Comparison of ENCODE assay signal across 24 mouse cellular contexts in genomic region chr6:147064226-147064943, GRCm38 (mm10). TPM values are rescaled to one million over a fixed set of nuclear protein-coding genes. Genes with fewer than 3 reads are reported as not detected.
DNase-seq lines count a peak whose midpoint lies in the region; ATAC-seq and TF ChIP-seq lines count a peak whose summit lies in the region.
"Had no signal": no experiment of that assay in that cellular context is flagged by ENCODE, and none has a peak within 500 bp of the region (broad histone marks: within the 10 kb centered on the region; RNA-seq: fewer than 3 reads in every experiment).

No protein-coding gene starts in this region.

- TF ChIP-seq POLR2A in small intestine, adult 2 months (IDR thresholded peaks at IDR 0.05; ENCODE audit: low read depth, low read length), result no peak

- no peaks in the 10 kb centered on the region for H3K9me3 ChIP-seq in kidney, embryonic 14.5 days (ENCODE audit: control insufficient read depth, low read length)
- no peaks in the 10 kb centered on the region for H3K9me3 ChIP-seq in lung, embryonic 16.5 days (ENCODE audit: control insufficient read depth, low read length)
- H3K9me3 ChIP-seq: hindbrain, embryonic 10.5 days; kidney, embryonic 15.5 days; midbrain, embryonic 12.5 days had no signal

- H3K27ac ChIP-seq in kidney, embryonic 14.5 days (ENCODE audit: low read depth, low read length), result no peak overlapping the region
- no peak overlapping the region for H3K27ac ChIP-seq in lung, embryonic 16.5 days (ENCODE audit: low read length)
- H3K27ac ChIP-seq in small intestine, adult 2 months (ENCODE audit: insufficient read depth, low read depth, low read length), result peak overlapping the region; percentile 83
- H3K27ac ChIP-seq: hindbrain, embryonic 10.5 days; kidney, embryonic 15.5 days; midbrain, embryonic 12.5 days had no signal

- H3K27me3 ChIP-seq in kidney, embryonic 14.5 days (ENCODE audit: control insufficient read depth, insufficient read depth, low read length), result no peaks in the 10 kb centered on the region
- no peaks in the 10 kb centered on the region for H3K27me3 ChIP-seq in lung, embryonic 16.5 days (ENCODE audit: control insufficient read depth, insufficient read depth, low read depth, low read length)
- no peaks in the 10 kb centered on the region for H3K27me3 ChIP-seq in small intestine, adult 2 months (ENCODE audit: control insufficient read depth, insufficient read depth, low read length)
- H3K27me3 ChIP-seq: kidney, embryonic 15.5 days; midbrain, embryonic 12.5 days had no signal

- DNase-seq in adrenal gland, adult 2 months, result peak; percentile 42
- DNase-seq in adrenal gland, postnatal 25 days, result no peak
- DNase-seq in kidney, adult 11 months, result peak; percentile 21
- no peak for DNase-seq in lung, postnatal 4 days
- DNase-seq in right cerebral cortex, postnatal 4 days, result no peak
- DNase-seq: cerebellum, adult 18-20 months; cerebellum, postnatal 14 days; forebrain, postnatal 0 days; layer of hippocampus, postnatal 36 days; lung, adult 18-20 months; lung, postnatal 14 days; right cerebral cortex, postnatal 14 days; thymus, postnatal 14 days had no signal

- TF ChIP-seq CTCF in small intestine, adult 2 months (IDR thresholded peaks at IDR 0.05; ENCODE audit: extremely low read depth, insufficient read length, insufficient replicate concordance, low read depth, low read length), result no peak

- ATAC-seq in kidney, embryonic 14.5 days (ENCODE audit: low FRiP score, low TSS enrichment), result no peak
- 0 out of 2 replicates have a peak, but pooled peaks have one; percentile 17 for ATAC-seq in lung, embryonic 16.5 days (ENCODE audit: low read depth)
- ATAC-seq: forebrain, postnatal 0 days; hindbrain, embryonic 16.5 days had no signal

- H3K4me3 ChIP-seq in kidney, embryonic 14.5 days (ENCODE audit: low read length), result no peak overlapping the region
- H3K4me3 ChIP-seq in lung, embryonic 16.5 days (ENCODE audit: low read length), result no peak overlapping the region
- peak overlapping the region; percentile 5; the same call in 1 of the 2 replicates for H3K4me3 ChIP-seq in small intestine, adult 2 months (ENCODE audit: low read depth, low read length)
- H3K4me3 ChIP-seq: hindbrain, embryonic 10.5 days; kidney, embryonic 15.5 days; midbrain, embryonic 12.5 days had no signal

- 60% methylated on average over 10 of the region's 10 CpGs for WGBS in kidney, embryonic 14.5 days
- WGBS in lung, embryonic 16.5 days, result 82% methylated on average over 10 of the region's 10 CpGs
- WGBS in small intestine, adult 2 months, result 33% methylated on average over 10 of the region's 10 CpGs

- H3K9ac ChIP-seq in kidney, embryonic 14.5 days (ENCODE audit: low read depth, low read length), result no peak overlapping the region
- H3K9ac ChIP-seq in lung, embryonic 16.5 days (ENCODE audit: low read length), result no peak overlapping the region
- H3K9ac ChIP-seq: forebrain, postnatal 0 days; kidney, embryonic 15.5 days; midbrain, embryonic 12.5 days had no signal

- H3K4me2 ChIP-seq in kidney, embryonic 14.5 days (replicated peaks; ENCODE audit: low read depth, low read length), result no peak overlapping the region
- H3K4me2 ChIP-seq in lung, embryonic 16.5 days (ENCODE audit: low read depth, low read length), result no peak overlapping the region
- H3K4me2 ChIP-seq: kidney, embryonic 15.5 days; liver, embryonic 11.5 days; midbrain, embryonic 12.5 days had no signal

- peaks cover 68% of the 10 kb centered on the region for H3K36me3 ChIP-seq in kidney, embryonic 14.5 days (ENCODE audit: control insufficient read depth, insufficient read depth, low read length)
- H3K36me3 ChIP-seq in lung, embryonic 16.5 days (ENCODE audit: control insufficient read depth, insufficient read depth, low read length), result peaks cover 11% of the 10 kb centered on the region
- H3K36me3 ChIP-seq in small intestine, adult 2 months (ENCODE audit: control insufficient read depth, insufficient read depth, low read length), result peaks cover 24% of the 10 kb centered on the region

- no peaks in the 10 kb centered on the region for H3K4me1 ChIP-seq in kidney, embryonic 14.5 days (ENCODE audit: control insufficient read depth, insufficient read depth, low read length)
- no peaks in the 10 kb centered on the region for H3K4me1 ChIP-seq in lung, embryonic 16.5 days (replicated peaks; ENCODE audit: control insufficient read depth, insufficient read depth, low read length)
- peaks cover 24% of the 10 kb centered on the region for H3K4me1 ChIP-seq in small intestine, adult 2 months (ENCODE audit: control insufficient read depth, insufficient read depth, insufficient read length, low read length)
- H3K4me1 ChIP-seq: kidney, embryonic 15.5 days; midbrain, embryonic 12.5 days had no signal

RNA-seq across cellular contexts. Expression of gene Mrps35, which starts 21.8 kb away (rescaled TPM):
- 100 to 1,000 TPM in 1 of 2 experiments, 10 to 100 TPM in 1; 62.7 to 106 TPM for total RNA-seq in adrenal gland, adult 2 months (2021)
- 5.9 and 6.7 TPM in 2 replicates for polyA plus RNA-seq in adrenal gland, adult 2 months (2012; rRNA removed)
- total RNA-seq in adrenal gland, postnatal 25 days (2021), result 69.6 and 98.0 TPM in 2 replicates
- 135 and 153 TPM in 2 replicates for polyA plus RNA-seq in kidney, embryonic 14.5 days (2014; fragmentation: Nextera tagmentation; extraction: Ambion mirVana)
- 95.7 and 101 TPM in 2 replicates for polyA plus RNA-seq in lung, embryonic 16.5 days (2015; fragmentation: Nextera tagmentation; extraction: Ambion mirVana)
- polyA plus RNA-seq in small intestine, adult 2 months (2012; rRNA removed), result 3.8 and 7.7 TPM in 2 replicates

RNA-seq across cellular contexts. Expression of gene Mansc4, which starts 22.4 kb away (rescaled TPM):
- total RNA-seq in adrenal gland, adult 2 months (2021), result not detected
- polyA plus RNA-seq in adrenal gland, adult 2 months (2012; rRNA removed), result 0.52 and 0.54 TPM in 2 replicates
- not detected in 2 replicates for total RNA-seq in adrenal gland, postnatal 25 days (2021)
- 4.7 and 6.1 TPM in 2 replicates for polyA plus RNA-seq in kidney, embryonic 14.5 days (2014; fragmentation: Nextera tagmentation; extraction: Ambion mirVana)
- polyA plus RNA-seq in lung, embryonic 16.5 days (2015; fragmentation: Nextera tagmentation; extraction: Ambion mirVana), result 7.5 and 8.2 TPM in 2 replicates
- polyA plus RNA-seq in small intestine, adult 2 months (2012; rRNA removed), result 0.24 TPM in 1 of 2 replicates, not detected in the other
- total RNA-seq: gastrocnemius, postnatal 36 days; megakaryocyte, adult 5-6 weeks; neutrophil, adult 5-6 weeks had no signal

RNA-seq across cellular contexts. Expression of gene Klhl42, which starts 26.8 kb away (rescaled TPM):
- 10 to 100 TPM; 20.9 to 21.3 TPM for total RNA-seq in adrenal gland, adult 2 months (2021)
- polyA plus RNA-seq in adrenal gland, adult 2 months (2012; rRNA removed), result 16.4 and 20.6 TPM in 2 replicates
- 32.8 and 33.4 TPM in 2 replicates for total RNA-seq in adrenal gland, postnatal 25 days (2021)
- 3.4 and 7.2 TPM in 2 replicates for polyA plus RNA-seq in kidney, embryonic 14.5 days (2014; fragmentation: Nextera tagmentation; extraction: Ambion mirVana)
- 6.7 and 7.6 TPM in 2 replicates for polyA plus RNA-seq in lung, embryonic 16.5 days (2015; fragmentation: Nextera tagmentation; extraction: Ambion mirVana)
- polyA plus RNA-seq in small intestine, adult 2 months (2012; rRNA removed), result 3.9 and 6.4 TPM in 2 replicates

RNA-seq across cellular contexts. Expression of gene Rep15, which starts 32.0 kb away (rescaled TPM):
- total RNA-seq in adrenal gland, adult 2 months (2021), result 1 to 10 TPM in 1 of 2 experiments, under 1 TPM in 1; 0.72 to 1.3 TPM
- 0.08 and 0.15 TPM in 2 replicates for polyA plus RNA-seq in adrenal gland, adult 2 months (2012; rRNA removed)
- total RNA-seq in adrenal gland, postnatal 25 days (2021), result 0.95 and 1.6 TPM in 2 replicates
- polyA plus RNA-seq in kidney, embryonic 14.5 days (2014; fragmentation: Nextera tagmentation; extraction: Ambion mirVana), result 1.6 and 1.7 TPM in 2 replicates
- 0.73 and 0.87 TPM in 2 replicates for polyA plus RNA-seq in lung, embryonic 16.5 days (2015; fragmentation: Nextera tagmentation; extraction: Ambion mirVana)
- polyA plus RNA-seq in small intestine, adult 2 months (2012; rRNA removed), result 5.7 and 6.3 TPM in 2 replicates

Comparison
In these comparisons a context has a peak if more than half of its experiments do, and no peak if none do; other contexts are left out.
1. DNase-seq: peak in adrenal gland, adult 2 months (single experiment) and kidney, adult 11 months (single experiment); none in adrenal gland, postnatal 25 days (single experiment), lung, postnatal 4 days (0 of 2) and right cerebral cortex, postnatal 4 days (single experiment).
2. RNA of gene Mrps35, which starts 21.8 kb away (polyA plus RNA-seq): 135 to 153 TPM in kidney, embryonic 14.5 days and 95.7 to 101 TPM in lung, embryonic 16.5 days; 3.8 to 7.7 TPM in small intestine, adult 2 months and 5.9 to 6.7 TPM in adrenal gland, adult 2 months; every median in the first group is over 10 times any median in the second.